Mouse (Mus musculus) intestine, embryonic 15.5 days (tissue): Measurements from ENCODE around the gene Gm11037. TPM values are rescaled to one million over a fixed set of nuclear protein-coding genes. Genes with fewer than 3 reads are reported as not detected.

Source experiments
- ATAC-seq: fragments of 200-750 bp; cut with Nextera tagmentation; 2 replicates; pipeline ENCODE4 v1.8.0; 2017; ENCODE audit warnings: moderate TSS enrichment, moderate library complexity
- H3K27ac ChIP-seq: fragments of 300-500 bp; sonication (generic); 2 replicates; pipeline ENCODE4 v1.5.1; 2015; ENCODE audit warnings: mild to moderate bottlenecking, inconsistent platforms
- H3K27me3 ChIP-seq: fragments of 300-500 bp; sonication (generic); replicated peaks from 2 replicates; pipeline ENCODE4 v1.6.1; 2015; ENCODE audit warnings: inconsistent platforms
- H3K36me3 ChIP-seq: fragments of 300-500 bp; sonication (generic); 2 replicates; pipeline ENCODE4 v1.6.1; 2015; ENCODE audit warnings: inconsistent platforms
- H3K4me1 ChIP-seq: fragments of 300-500 bp; sonication (generic); replicated peaks from 2 replicates; pipeline ENCODE4 v1.6.1; 2015; ENCODE audit warnings: inconsistent platforms
- H3K4me2 ChIP-seq: fragments of 300-500 bp; sonication (generic); replicated peaks from 2 replicates; pipeline ENCODE4 v1.6.1; 2015; ENCODE audit warnings: mild to moderate bottlenecking, inconsistent platforms
- H3K4me3 ChIP-seq: fragments of 300-500 bp; sonication (generic); replicated peaks from 2 replicates; pipeline ENCODE4 v1.5.1; 2015; ENCODE audit warnings: inconsistent platforms
- H3K9ac ChIP-seq: fragments of 300-500 bp; sonication (generic); 2 replicates; pipeline ENCODE4 v1.6.1; 2015; ENCODE audit warnings: inconsistent platforms
- H3K9me3 ChIP-seq: fragments of 300-500 bp; sonication (generic); 2 replicates; pipeline ENCODE4 v1.6.1; 2016; ENCODE audit warnings: inconsistent platforms
- WGBS: fragments of 180-500 bp; shearing (Covaris S2); methylation state at CpG from one replicate; pipeline ENCODE4 v1.1.7; 2015; 5-methylcytosine and 5-hydroxymethylcytosine counted together
- polyA plus RNA-seq: library from polyadenylated mRNA; unstranded; fragments of >200 nt; fragmentation: Nextera tagmentation; extraction: Ambion mirVana; gene quantifications from 2 replicates; pipeline ENCODE4 v1.2.1, GENCODE M21; 2015

Gene Gm11037
- polyA plus RNA-seq, 1 experiment from 2014 or later = not detected

DNA sequence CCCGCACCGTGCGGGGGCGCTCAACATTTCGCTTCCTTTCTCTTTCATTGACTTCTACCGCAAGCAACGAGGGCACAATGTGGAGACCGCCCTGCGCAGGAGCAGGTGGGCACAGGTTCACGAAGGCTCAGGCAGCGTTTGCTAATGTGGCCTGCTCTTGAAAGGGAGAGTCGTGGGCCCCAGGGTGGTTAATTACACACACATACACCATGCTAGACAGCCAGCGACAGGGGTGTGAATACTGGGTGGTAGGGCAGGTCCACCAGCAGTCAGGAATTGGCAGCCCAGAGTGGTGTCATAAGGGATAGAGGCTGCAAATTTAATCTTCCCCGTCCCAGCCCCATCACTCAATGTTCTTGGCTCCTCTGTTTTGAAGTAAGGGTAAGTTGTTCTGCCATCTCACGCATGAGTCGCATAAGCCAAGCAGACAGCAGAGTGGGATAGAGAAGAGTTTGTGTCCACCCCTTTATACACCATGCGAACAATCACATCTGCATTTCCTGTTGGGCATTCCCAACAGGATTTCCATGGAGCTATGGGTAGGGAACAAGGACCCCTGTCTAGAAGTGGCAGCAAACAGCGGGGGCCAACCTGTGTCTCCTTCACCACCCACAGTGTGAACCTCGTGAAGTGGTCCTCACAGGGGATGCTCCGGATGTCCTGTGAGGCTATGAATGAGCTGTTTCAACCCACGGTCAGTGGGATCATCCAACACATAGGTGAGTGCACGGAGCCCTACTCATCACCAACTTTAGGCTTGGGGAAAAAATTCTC lies 9.9 kb downstream of the Gm11037 start:
- Histone ChIP-seq H3K4me1 (peaks cover 11% of the 10 kb centered on the region), H3K4me2 (peak overlapping the region; percentile 46), H3K9ac (no peak overlapping the region), H3K9me3 (no peaks in the 10 kb centered on the region), H3K27ac (no peak overlapping the region), H3K27me3 (no peaks in the 10 kb centered on the region), H3K36me3 (peaks cover 42% of the 10 kb centered on the region), H3K4me3 (0 out of 2 replicates have a peak overlapping the region, but pooled peaks have one; percentile 2)
- 70% methylated on average over 22 of the region's 22 CpGs for WGBS
- ATAC-seq = peak; percentile 16; the same call in 1 of the 2 replicates

DNA sequence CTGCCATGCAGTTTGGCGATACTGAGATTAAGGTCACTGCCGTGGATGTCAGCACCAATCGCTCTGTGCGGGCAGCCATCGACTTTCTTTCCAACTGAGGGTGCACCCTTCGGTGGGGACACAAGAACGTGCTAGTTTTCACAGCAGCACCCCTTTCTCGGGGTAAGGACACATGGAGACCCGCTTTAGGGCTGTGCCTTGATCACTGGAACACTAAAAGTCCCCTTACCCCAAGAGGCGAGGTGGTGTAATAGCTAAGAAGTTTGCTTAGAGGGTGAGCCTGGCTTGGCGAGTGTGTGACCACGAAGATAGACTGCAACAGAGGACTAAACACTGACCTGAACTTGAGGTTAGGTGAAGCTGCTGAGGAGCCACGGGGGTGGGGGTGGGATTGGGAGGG lies 11.8 kb downstream of the Gm11037 start:
- WGBS = 67% methylated on average over 13 of the region's 13 CpGs

GRCm38 (mm10) chr2:131145536-131145935 lies 12.2 kb downstream of the Gm11037 start:
- Histone ChIP-seq H3K9ac (no peak overlapping the region), H3K9me3 (no peaks in the 10 kb centered on the region), H3K27ac (no peak overlapping the region), H3K36me3 (peaks cover 49% of the 10 kb centered on the region), H3K4me1 (peaks cover 5% of the 10 kb centered on the region), H3K27me3 (no peaks in the 10 kb centered on the region), H3K4me2 (no peak overlapping the region), H3K4me3 (no peak overlapping the region)
- ATAC-seq = no peak
- 89% methylated on average over 2 of the region's 2 CpGs for WGBS

More for the DNA sequence above, 11.8 kb downstream of the Gm11037 start:
- peaks cover 6% of the 10 kb centered on the region for H3K4me1 ChIP-seq
- no peak overlapping the region for H3K27ac ChIP-seq
- H3K27me3 ChIP-seq = no peaks in the 10 kb centered on the region
- no peak overlapping the region for H3K4me2 ChIP-seq
- H3K4me3 ChIP-seq = no peak overlapping the region
- no peaks in the 10 kb centered on the region for H3K9me3 ChIP-seq
- H3K9ac ChIP-seq = no peak overlapping the region
- peaks cover 47% of the 10 kb centered on the region for H3K36me3 ChIP-seq
- no peak for ATAC-seq

GRCm38 (mm10) chr2:131146193-131147042 lies 13.1 kb downstream of the Gm11037 start:
- H3K27me3 ChIP-seq = no peaks in the 10 kb centered on the region
- no peak for ATAC-seq
- H3K36me3 ChIP-seq = peaks cover 54% of the 10 kb centered on the region
- H3K9ac ChIP-seq = no peak overlapping the region
- no peak overlapping the region for H3K4me3 ChIP-seq
- H3K27ac ChIP-seq = no peak overlapping the region
- peaks cover 5% of the 10 kb centered on the region for H3K4me1 ChIP-seq
- no peak overlapping the region for H3K4me2 ChIP-seq
- WGBS = 83% methylated on average over 21 of the region's 21 CpGs
- no peaks in the 10 kb centered on the region for H3K9me3 ChIP-seq

- WGBS = 92% methylated on average over 8 of the region's 8 CpGs
- Histone ChIP-seq H3K4me2 (no peak overlapping the region), H3K4me1 (peaks cover 5% of the 10 kb centered on the region), H3K4me3 (no peak overlapping the region), H3K27ac (no peak overlapping the region), H3K9me3 (no peaks in the 10 kb centered on the region), H3K9ac (no peak overlapping the region), H3K36me3 (peaks cover 55% of the 10 kb centered on the region), H3K27me3 (no peaks in the 10 kb centered on the region)
- ATAC-seq = no peak
Observed at GRCm38 (mm10) chr2:131147043-131147365, 13.7 kb downstream of the Gm11037 start.

GRCm38 (mm10) chr2:131148353-131149253 lies 15.3 kb downstream of the Gm11037 start:
- peaks cover 57% of the 10 kb centered on the region for H3K36me3 ChIP-seq
- WGBS = 85% methylated on average over 8 of the region's 8 CpGs
- no peak overlapping the region for H3K4me3 ChIP-seq
- ATAC-seq = no peak
- no peaks in the 10 kb centered on the region for H3K4me1 ChIP-seq
- H3K27ac ChIP-seq = no peak overlapping the region
- no peak overlapping the region for H3K4me2 ChIP-seq
- H3K9me3 ChIP-seq = no peaks in the 10 kb centered on the region
- H3K9ac ChIP-seq = no peak overlapping the region
- no peaks in the 10 kb centered on the region for H3K27me3 ChIP-seq

DNA sequence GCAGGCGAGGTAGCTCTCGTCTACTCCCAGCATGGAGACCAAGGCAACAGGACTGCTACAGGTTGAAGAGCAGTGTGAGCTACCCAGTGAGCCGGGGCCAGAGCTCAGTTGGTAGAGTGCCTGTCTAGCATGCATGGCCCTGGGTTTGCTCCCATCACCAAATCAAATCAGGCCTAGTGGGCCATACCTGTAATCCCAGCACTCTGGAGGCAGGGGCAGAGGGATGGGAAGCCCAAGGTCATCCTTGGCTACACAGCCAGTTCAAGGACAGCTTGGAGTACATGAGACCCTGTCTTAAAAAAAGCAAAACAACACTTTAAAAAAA lies 15.9 kb downstream of the Gm11037 start:
- Histone ChIP-seq H3K36me3 (peaks cover 55% of the 10 kb centered on the region), H3K9me3 (no peaks in the 10 kb centered on the region)
- 91% methylated on average over 3 of the region's 3 CpGs for WGBS

DNA sequence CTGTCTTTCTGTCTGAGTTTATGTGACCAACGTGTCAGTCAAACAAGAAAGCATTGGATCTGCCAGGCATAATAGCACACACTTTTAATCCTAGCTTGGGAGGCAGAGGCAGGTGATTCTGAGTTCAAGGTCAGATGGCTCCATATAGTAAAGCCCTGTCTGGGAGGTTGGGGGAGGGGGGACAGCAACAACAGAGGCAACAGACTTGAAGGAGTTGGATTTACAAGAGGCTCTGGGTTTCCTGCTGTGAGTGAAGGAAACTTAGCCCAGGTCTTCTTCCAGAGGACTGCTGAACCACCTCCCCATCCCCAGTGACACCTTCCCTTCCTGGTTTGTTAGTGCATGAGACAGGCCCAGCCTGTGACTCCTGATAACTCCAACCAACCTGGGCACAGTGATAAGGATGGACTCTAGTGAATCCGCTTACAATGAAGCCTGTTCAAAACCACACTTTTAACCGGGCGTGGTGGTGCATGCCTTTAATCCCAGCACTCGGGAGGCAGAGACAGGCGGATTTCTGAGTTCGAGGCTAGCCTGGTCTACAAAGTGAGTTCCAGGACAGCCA lies 19.0 kb downstream of the Gm11037 start:
- Histone ChIP-seq H3K4me3 (no peak overlapping the region), H3K27ac (no peak overlapping the region), H3K36me3 (peaks cover 36% of the 10 kb centered on the region), H3K9me3 (no peaks in the 10 kb centered on the region), H3K4me2 (no peak overlapping the region), H3K9ac (no peak overlapping the region), H3K27me3 (no peaks in the 10 kb centered on the region), H3K4me1 (no peaks in the 10 kb centered on the region)
- ATAC-seq = no peak
- 84% methylated on average over 7 of the region's 7 CpGs for WGBS

More for the DNA sequence above, 15.9 kb downstream of the Gm11037 start:
- no peaks in the 10 kb centered on the region for H3K27me3 ChIP-seq
- no peak overlapping the region for H3K4me2 ChIP-seq
- no peak overlapping the region for H3K4me3 ChIP-seq
- no peaks in the 10 kb centered on the region for H3K4me1 ChIP-seq
- no peak overlapping the region for H3K27ac ChIP-seq
- no peak for ATAC-seq
- no peak overlapping the region for H3K9ac ChIP-seq

DNA sequence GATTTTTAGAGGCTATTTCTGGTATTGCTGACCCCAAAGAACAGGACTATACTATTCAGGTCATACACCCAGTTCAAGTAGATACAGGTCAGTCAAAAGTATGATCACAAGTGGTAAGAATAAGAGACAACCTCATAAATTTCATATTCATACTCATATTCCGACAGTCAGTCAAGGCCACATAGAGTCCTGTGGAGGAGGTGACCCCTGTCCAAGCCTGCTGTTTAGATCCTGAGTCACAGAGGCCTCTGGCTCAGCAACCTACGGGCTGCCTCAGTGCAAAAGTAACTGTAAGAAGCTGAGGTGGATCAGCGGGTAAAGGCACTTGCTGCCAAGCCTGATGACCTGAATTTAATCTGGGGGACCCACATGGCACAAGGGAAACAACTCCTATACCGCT lies 20.7 kb downstream of the Gm11037 start:
- no peak overlapping the region for H3K9ac ChIP-seq
- H3K4me3 ChIP-seq = no peak overlapping the region
- H3K27ac ChIP-seq = no peak overlapping the region
- no peaks in the 10 kb centered on the region for H3K27me3 ChIP-seq
- no peaks in the 10 kb centered on the region for H3K9me3 ChIP-seq
- H3K4me1 ChIP-seq = peaks cover 5% of the 10 kb centered on the region
- no peak overlapping the region for H3K4me2 ChIP-seq
- ATAC-seq = no peak
- peaks cover 21% of the 10 kb centered on the region for H3K36me3 ChIP-seq
- 88% methylated on average over 4 of the region's 4 CpGs for WGBS

DNA sequence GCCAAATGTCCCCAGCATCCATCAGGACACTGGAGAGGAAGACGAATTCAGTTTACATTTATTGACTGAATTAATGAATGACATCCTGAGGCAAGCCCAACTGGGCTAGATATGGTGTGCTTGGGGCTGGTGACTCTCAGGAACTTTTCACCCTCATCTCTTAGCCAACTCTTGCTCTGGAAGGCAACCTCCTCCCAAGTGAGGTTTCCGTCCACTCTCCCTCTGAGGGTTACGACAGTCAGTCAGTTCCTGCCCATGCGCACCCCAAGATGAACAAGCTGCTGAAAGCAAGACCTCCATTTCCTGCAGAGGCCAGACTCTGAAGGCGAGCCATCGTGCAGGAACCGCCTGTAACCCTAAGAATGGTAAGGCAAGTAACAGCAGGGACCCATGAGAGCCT lies 23.7 kb downstream of the Gm11037 start:
- Histone ChIP-seq H3K27ac (no peak overlapping the region), H3K4me3 (no peak overlapping the region), H3K9me3 (no peaks in the 10 kb centered on the region), H3K4me2 (no peak overlapping the region), H3K27me3 (no peaks in the 10 kb centered on the region), H3K4me1 (peaks cover 8% of the 10 kb centered on the region), H3K9ac (no peak overlapping the region), H3K36me3 (peaks cover 8% of the 10 kb centered on the region; the same call in 1 of the 2 replicates)
- no peak for ATAC-seq
- 94% methylated on average over 7 of the region's 7 CpGs for WGBS

DNA sequence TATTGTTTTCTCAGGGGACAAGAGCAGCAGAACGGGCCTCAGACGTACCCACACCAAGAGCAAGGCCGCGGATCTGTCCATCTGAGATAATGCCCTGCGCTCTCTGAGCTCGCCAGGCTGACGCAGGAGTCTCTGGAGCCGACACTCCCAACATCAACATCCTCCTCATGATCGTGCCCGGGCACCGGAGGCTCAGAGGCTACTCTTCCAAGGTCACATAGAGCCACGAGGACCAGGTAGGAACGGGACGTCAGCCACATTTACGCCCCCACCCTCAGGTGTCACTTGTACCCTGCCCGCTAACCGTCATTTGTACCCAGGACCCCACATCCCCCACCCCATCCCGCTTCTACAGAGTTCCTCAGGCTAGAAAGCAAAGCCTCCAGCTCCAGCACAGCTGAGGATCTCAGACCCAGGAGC lies 26.2 kb downstream of the Gm11037 start:
- Histone ChIP-seq H3K9me3 (no peaks in the 10 kb centered on the region), H3K4me3 (peak overlapping the region; percentile 75), H3K36me3 (no peaks in the 10 kb centered on the region), H3K27me3 (no peaks in the 10 kb centered on the region), H3K9ac (peak overlapping the region; percentile 80), H3K4me1 (peaks cover 8% of the 10 kb centered on the region), H3K4me2 (peak overlapping the region; percentile 89), H3K27ac (peak overlapping the region; percentile 84)
- ATAC-seq = peak; percentile 69
- WGBS = 0% methylated on average over 18 of the region's 18 CpGs
